Mouse (Mus musculus) left cerebral cortex, postnatal 36 days (tissue): Measurements from ENCODE around the gene Disp3. TPM values are rescaled to one million over a fixed set of nuclear protein-coding genes. Genes with fewer than 3 reads are reported as not detected.

Source experiments
- DNase-seq, 2 experiments: peaks; one replicate each; pipeline ENCODE4 v3.0.0; 2021 to 2022; ENCODE audit warnings: low spot score in 2 of 2, mixed read lengths in 1 of 2
- intact Hi-C: fragments of 180-260 bp; cut with DNase I; formaldehyde crosslinking; loops from one replicate; pipeline ENCODE4 v1.15.1; 2025
- total RNA-seq, 2 experiments: library from RNA; stranded (reverse); gene quantifications; 2 replicates each; pipeline ENCODE4 v1.2.3; 2021

Disp3 gene
- total RNA-seq, 2 experiments from 2014 or later: 24.3 to 34.8 TPM

DNA sequence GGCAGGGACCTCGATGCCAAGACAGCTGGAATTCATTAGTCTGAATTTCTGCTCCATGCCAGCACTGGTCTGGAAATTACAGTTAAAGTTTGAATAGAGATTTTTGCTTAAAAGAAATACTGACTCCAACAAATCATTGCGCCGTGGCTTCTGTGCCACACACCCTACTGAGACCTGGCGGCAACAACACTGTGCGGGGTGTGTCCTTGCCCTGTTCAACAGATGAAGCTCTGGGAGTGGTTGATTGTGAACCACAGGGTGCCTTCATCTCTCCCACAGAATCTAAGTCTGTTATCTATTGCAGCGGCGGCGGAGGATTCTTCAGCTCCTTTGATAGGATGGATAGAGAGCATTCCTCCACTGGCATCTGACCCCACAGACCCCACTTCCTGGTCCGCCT lies 54.7 kb downstream of the Disp3 start:
- intact Hi-C loops: no loop called here
- DNase-seq: no peak

DNA sequence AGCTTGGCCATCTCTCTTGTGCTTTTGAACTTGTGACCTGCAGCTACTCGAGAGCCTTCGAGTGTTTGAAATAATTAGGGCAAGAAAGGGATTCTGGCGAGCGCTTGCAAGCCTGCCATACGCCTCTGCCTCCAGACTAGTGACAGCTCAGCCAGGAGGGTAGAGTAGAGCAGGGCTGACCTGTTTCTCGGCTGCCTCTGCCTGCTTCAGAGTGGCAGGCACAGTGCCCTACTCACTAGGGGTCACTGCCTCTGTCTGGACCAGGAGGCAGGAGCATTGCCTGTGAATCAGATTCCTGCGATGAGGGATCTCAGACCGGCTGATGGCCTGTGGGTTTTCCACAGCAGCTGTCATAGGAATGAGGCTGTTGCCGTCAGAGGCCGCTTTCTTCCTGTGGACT lies 55.1 kb downstream of the Disp3 start:
- DNase-seq: no peak
- intact Hi-C loops: no loop called here

DNA sequence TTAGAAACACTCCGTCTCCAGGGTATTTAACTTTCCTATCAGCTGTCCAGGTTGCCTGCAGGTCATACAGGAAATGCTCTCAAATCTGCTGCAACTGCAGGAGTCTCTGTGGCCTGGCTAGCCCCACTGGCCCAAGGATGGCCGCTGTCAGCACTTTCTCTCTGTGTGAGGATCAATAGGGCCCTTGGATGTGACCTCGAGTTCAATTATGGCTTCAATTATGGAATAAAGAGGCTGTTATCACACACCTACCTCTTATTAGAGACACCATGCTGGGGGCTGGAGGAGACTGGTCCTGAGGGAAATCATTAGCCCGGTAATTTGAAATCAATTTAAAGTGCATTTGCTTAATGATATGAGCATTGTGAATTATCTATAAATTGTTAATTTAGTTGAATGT lies 55.6 kb downstream of the Disp3 start:
- intact Hi-C loops: no loop called here
- DNase-seq: no peak

DNA sequence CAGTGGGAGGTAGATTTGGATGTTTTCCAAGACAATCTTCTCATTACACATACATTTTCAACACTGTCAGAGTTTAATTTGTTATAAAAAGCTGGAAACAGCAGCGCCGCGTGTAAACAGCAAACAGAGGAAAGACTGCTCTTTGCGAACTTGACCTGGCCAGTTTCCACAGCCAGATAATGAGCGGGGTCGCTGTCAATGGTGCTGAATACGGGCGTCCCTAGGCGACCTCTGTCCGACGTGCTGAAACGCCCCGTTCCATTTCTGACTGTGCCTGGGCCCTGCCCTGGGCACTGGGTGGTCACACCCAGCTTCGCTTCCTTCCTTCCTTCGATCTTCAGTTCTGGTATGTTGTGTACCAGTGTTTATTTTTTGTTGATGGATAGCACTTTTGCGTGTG lies 58.1 kb downstream of the Disp3 start:
- DNase-seq: no peak
- intact Hi-C loops: no loop called here

DNA sequence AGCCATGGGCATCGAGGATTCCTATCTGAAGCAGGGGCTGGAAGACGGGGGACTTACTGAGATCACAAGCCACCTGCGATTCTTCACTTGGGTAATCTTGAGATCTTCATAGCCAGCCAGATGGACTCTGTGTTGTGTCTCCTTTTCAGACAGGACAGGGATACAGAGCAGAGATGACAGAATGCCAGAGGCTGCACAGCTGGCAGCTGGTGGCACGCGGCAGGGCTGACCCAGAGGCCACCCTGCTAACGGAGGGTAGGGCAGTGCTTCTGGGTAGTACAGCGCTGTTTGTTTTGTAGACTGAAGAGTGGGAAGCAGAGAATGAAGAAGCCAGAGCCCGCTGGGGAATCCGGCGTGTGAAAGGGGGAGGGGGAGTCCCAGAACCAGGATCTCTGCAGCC lies 64.8 kb downstream of the Disp3 start:
- no peak for DNase-seq
- intact Hi-C loops: no loop called here

DNA sequence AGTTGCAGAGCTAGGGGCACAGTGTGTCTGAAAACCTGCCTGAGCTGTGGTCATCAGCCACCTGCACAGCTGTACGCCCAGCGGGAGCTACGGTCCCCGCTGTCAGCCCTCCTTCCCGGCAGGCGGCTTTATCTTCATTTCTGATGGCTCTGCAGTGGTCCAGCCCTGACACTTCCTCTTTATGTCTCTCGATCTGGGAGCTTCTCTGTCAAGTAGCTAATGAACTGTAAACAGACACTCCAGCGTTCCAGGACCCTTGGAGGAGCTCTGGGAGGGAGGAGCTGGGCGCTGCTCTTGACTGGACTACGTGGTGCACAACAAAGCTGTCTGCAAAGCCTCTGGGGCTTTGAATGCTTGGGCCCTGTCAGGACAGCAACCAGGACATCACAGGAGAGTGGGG lies 67.1 kb downstream of the Disp3 start:
- intact Hi-C loops: no loop called here
- DNase-seq: no peak

DNA sequence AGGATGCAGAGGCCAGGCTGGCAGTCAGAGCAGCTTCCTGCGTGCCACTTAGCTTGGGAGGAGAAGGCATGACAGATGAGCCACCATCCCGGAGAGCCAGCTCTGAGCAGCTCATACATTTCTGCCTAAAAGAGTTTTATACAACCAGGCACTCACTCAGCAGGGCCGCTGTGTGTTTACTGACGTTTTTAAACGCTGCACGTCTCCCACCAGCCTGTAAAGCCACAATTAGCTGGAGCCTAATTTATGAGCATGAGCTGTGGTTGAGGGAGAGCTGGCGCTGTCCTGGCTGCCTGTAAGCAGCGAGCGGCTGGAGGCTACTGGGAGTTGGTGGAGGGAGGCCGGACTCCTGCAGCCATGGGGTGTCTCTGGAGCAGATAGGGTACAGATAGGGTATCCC lies 69.5 kb downstream of the Disp3 start:
- DNase-seq: no peak
- intact Hi-C loops: loop anchor here (5.0 kb wide), 1 partner anchor 46 kb away; no protein-coding TSS in a partner anchor

DNA sequence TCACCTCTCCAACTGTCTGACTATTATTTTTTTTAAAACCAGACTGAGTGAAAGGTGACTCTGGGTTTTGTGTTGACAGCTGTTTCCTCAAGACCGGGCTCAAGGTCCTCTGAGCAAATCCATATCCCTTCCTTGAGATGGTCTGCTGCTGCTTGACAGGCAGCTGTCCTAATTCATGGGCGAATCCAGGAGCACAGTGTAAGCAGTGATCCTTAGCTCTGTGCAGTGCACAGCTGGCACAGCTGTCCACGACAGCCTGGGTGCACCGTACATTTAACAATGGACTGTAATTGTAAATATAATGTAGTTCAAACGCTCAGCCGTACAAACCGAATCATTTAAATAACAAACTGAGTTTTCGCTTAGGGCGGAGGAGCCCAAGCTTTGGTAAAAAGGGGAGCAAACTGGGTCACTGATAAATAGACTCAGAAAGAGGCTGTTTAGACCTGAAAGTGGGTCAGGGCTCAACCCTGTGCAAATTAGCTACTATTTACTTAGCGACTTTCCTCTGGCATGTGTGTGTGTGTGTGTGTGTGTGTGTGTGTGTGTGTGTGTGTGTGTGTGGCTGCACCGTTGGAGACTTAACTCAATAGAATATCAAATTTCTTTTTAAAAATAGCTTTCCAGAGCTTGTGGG lies 72.4 kb downstream of the Disp3 start:
- no peak for DNase-seq
- intact Hi-C loops: loop anchor here (5.0 kb wide), 1 partner anchor 43 kb away; no protein-coding TSS in a partner anchor

DNA sequence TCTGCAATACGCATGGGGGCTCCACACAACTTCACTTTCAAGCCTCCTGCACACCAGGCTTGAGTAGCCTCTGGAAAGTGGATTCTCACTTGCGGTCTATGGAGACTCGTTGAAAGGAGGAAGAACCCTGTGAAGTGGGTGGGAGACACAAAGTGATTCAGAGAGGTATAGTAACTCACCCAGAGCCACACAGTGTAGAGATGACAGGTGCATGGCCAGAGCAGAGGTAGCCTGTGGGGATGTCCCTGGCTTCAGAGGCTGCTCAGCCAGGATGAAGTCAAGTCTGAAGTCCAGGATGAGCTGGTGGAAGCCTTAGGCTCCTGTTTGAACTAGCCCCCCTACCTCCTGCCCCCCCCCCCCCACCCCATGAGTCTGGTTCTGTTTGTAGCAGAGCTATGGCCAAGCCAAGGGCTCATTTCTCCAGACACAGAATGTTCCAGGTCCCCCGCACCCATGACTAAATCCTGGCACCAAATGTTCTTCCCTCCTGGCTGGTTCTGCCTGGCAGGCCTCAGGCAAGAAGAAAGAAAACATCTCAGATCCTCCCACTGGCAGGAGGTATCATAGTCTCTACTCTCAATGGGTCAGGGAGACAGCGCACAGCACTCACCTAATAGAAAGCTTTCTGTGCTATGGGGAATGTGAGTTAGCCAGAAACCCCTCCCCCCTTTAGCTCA lies 73.2 kb downstream of the Disp3 start:
- peak; percentile 82 to 87 for DNase-seq
- intact Hi-C loops: loop anchor here (5.0 kb wide), 1 partner anchor 42 kb away; no protein-coding TSS in a partner anchor

DNA sequence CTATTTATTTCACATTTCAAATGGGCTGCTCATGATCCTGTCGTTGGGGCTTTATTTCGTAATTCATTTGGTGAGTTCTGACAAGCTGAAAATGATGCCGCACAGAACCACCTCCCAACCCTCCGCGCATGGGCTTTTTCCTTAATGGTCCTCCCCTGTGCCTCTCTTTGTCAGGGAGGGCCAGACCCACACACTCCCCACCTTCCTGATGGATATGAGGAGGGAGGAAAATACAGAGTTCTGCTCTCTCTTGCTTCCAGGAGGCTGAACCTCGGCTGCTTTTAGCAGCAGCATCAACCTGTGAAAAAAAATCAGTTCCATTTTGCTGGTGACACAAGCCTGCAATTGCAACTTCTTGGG lies 82.9 kb downstream of the Disp3 start:
- intact Hi-C loops: no loop called here
- DNase-seq: no peak

DNA sequence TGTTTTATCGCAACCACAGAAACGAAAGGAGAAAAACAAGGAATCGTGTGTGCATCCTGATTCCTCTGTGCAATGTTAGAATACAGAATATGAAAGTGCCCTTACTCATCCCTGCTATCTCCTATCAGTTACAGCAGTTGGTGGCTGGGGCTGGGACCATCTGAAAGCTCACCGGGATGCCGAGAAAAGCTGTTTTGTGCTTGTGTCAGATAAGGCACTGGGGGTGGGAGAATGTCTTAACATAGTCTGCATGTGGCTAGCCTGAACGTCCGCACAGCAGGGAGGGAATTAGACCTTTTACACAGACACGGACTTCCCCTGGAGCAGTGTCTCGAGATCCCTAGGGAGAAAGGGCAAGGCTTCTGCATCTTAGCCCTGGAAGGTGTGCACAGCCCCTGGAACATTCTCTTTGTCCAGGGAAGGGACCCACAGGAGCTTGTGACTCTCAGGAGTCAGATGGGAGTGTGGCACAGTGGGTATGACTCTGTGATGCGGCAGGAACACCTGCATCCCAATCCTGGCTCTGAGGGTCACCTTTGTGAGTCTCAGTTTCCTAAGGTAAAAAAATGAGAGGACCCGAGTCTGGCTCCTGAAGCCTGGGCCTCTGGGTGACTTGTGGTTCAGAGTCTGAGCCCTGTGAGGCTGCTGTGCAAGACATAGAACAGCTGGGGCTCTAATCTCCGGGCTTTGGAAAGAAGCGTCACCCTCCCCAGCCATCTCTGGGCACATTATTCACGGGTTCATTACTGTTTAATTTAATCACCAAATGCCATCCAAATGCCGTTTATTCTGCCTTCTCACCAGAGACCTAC lies 83.5 kb downstream of the Disp3 start:
- DNase-seq: no peak
- intact Hi-C loops: no loop called here

DNA sequence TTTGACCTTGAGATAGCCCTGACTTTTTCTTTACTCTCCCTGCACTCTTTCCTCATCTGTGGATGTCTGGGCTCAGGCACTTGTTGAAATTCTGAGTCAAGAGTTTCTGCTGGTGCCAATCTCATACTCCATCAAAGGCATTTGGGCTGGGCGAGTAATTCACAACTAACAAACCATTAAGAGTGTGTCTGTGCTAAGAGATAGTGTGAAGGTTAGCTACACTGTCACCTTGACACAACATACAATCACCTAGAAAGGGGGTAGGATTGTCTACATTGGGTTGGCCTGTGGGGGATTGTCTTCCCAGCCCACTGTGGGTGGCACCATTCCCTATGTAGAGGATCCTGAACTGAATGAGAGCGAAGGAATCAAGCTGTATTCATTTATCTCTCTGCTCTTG lies 84.2 kb downstream of the Disp3 start:
- no peak for DNase-seq
- intact Hi-C loops: no loop called here

DNA sequence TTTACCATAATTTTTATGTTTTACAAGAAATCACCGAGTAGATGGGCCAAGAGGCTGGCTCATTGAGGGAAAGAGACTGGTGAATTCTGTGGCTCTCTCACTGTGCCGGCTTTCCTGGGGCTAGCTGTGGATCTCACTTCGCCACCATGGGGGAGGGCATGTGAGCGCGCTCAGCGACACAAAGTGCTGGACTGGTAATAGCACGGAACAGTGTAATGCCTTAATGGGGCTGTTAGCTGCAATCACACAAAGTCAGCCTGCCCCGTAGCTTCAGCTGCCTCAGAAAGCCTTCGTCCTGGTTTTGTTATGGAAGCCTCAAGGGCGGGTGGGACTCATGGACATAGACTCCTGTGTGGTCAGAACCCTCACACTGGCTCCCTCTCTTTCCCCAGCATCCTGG lies 89.0 kb downstream of the Disp3 start:
- intact Hi-C loops: no loop called here
- no peak for DNase-seq

DNA sequence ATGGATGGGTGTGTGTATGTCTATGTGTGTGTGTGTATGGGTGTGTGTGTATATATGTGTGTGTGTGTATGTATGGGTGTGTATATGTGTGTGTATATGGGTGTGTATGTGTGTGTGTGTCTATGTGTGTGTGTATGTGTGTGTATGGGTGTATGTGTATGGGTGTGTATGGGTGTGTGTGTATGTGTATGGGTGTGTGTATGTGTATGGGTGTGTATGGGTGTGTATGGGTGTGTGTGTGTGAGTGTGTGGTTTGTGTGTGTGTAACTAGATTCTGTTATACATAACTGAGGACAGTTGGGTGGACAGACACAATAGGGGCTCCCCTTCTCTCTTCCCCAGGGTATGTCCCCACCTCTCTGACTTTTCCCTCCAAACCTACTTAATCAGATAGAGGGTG lies 93.4 kb downstream of the Disp3 start:
- no peak for DNase-seq
- intact Hi-C loops: no loop called here

DNA sequence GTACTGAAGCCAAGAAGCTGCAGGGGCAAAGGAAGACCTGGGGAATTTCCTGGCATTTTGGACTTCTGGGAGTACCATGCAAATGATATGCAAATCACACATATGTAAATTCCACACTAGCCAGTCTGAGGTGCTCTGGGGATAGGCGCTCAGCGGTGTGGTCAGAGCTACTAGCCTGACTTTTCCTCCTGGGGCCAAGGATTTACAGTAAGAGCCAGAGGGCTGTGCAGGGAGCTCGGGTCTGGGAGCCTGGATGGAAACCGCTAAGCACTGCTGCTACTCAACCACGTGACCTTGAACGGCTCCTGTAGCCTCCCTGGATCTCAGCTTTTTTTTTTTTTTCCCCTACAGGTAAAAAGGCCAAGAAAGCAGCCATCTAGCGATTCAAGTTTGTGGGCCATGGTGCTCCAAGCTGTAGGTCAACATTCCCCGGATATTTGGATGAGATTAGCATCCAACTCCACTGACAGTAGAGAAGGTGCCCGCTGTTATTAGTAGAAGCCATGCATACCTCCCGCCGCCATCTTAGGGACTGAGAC lies 95.0 kb downstream of the Disp3 start:
- DNase-seq: no peak
- intact Hi-C loops: no loop called here

Other genes starting within 250 kb of the Disp3 start
- gene Clcn6, start 249.1 kb downstream of the Disp3 start, total RNA-seq: 10 to 100 TPM; 77.1 to 79.7 TPM
- 10 to 100 TPM; 26.6 to 38.0 TPM for gene Mthfr, start 248.9 kb downstream of the Disp3 start, total RNA-seq
- gene Agtrap, start 199.9 kb downstream of the Disp3 start, total RNA-seq: 1 to 10 TPM; 5.9 to 7.7 TPM
- 10 to 100 TPM; 14.7 to 15.2 TPM for gene Mad2l2, start 157.6 kb downstream of the Disp3 start, total RNA-seq
- under 1 TPM; 0.43 to 0.47 TPM for gene Draxin, start 157.3 kb downstream of the Disp3 start, total RNA-seq
- gene Fbxo6, start 135.8 kb downstream of the Disp3 start, total RNA-seq: 10 to 100 TPM; 26.8 to 33.5 TPM
- gene Fbxo44, start 127.5 kb downstream of the Disp3 start, total RNA-seq: 100 to 1,000 TPM; 143 to 156 TPM
- gene Fbxo2, start 127.3 kb downstream of the Disp3 start, total RNA-seq: 100 to 1,000 TPM in 1 of 2 experiments, 10 to 100 TPM in 1; 96.6 to 113 TPM
- 1 to 10 TPM; 8.3 to 8.6 TPM for gene Ubiad1, start 156.8 kb upstream of the Disp3 start, total RNA-seq
- 100 to 1,000 TPM in 1 of 2 experiments, 10 to 100 TPM in 1; 91.8 to 100 TPM for gene Mtor, start 160.6 kb upstream of the Disp3 start, total RNA-seq
- gene Angptl7, start 212.5 kb upstream of the Disp3 start, total RNA-seq: under 1 TPM; 0.57 to 0.59 TPM